Mouse (Mus musculus): ENCODE data around the gene Ager. TPM values are rescaled to one million over a fixed set of nuclear protein-coding genes. Genes with fewer than 3 reads are reported as not detected.
A peak's percentile ranks its signal among the peaks of the same experiment; 100 is the strongest.

Ager gene
- polyA plus RNA-seq, 1 experiment from 2014 or later: 2.3 TPM

GRCm38 (mm10) chr17:34604511-34605237, 7.0 kb downstream of the Ager start:
- 21% methylated on average over 24 of the region's 24 CpGs for WGBS
- Histone ChIP-seq H3K4me1 (ENCODE audit: control insufficient read depth, insufficient read depth, low read length) (peaks cover 17% of the 10 kb centered on the region), H3K27ac (replicated peaks; ENCODE audit: low read depth, low read length) (peak overlapping the region; percentile 89), H3K4me3 (ENCODE audit: low read depth, low read length) (peak overlapping the region; percentile 74), H3K27me3 (replicated peaks; ENCODE audit: control insufficient read depth, insufficient read depth, low read length) (no peaks in the 10 kb centered on the region), H3K4me2 (ENCODE audit: low read depth, low read length) (peak overlapping the region; percentile 90), H3K9me3 (ENCODE audit: control insufficient read depth, low read length) (no peaks in the 10 kb centered on the region), H3K36me3 (ENCODE audit: control insufficient read depth, insufficient read depth, low read length) (peaks cover 21% of the 10 kb centered on the region), H3K9ac (ENCODE audit: low read depth, low read length) (peak overlapping the region; percentile 91)
- no peak for ATAC-seq (ENCODE audit: low read depth)
- DNase-seq (ENCODE audit: low spot score): no peak

GRCm38 (mm10) chr17:34605609-34606008, 7.9 kb downstream of the Ager start:
- peak overlapping the region; percentile 89 for H3K27ac ChIP-seq (replicated peaks; ENCODE audit: low read depth, low read length)
- WGBS: 0% methylated on average over 6 of the region's 30 CpGs
- H3K27me3 ChIP-seq (replicated peaks; ENCODE audit: control insufficient read depth, insufficient read depth, low read length): no peaks in the 10 kb centered on the region
- ATAC-seq (ENCODE audit: low read depth): peak; percentile 48
- peak overlapping the region; percentile 74 for H3K4me3 ChIP-seq (ENCODE audit: low read depth, low read length)
- H3K9me3 ChIP-seq (ENCODE audit: control insufficient read depth, low read length): no peaks in the 10 kb centered on the region
- peaks cover 17% of the 10 kb centered on the region for H3K4me1 ChIP-seq (ENCODE audit: control insufficient read depth, insufficient read depth, low read length)
- peak; percentile 97 for DNase-seq (ENCODE audit: low spot score)
- peak overlapping the region; percentile 90 for H3K4me2 ChIP-seq (ENCODE audit: low read depth, low read length)
- peak overlapping the region; percentile 91 for H3K9ac ChIP-seq (ENCODE audit: low read depth, low read length)
- peaks cover 14% of the 10 kb centered on the region for H3K36me3 ChIP-seq (ENCODE audit: control insufficient read depth, insufficient read depth, low read length)

- Histone ChIP-seq H3K4me2 (ENCODE audit: low read depth, low read length) (peak overlapping the region; percentile 90), H3K36me3 (ENCODE audit: control insufficient read depth, insufficient read depth, low read length) (peaks cover 14% of the 10 kb centered on the region), H3K27me3 (replicated peaks; ENCODE audit: control insufficient read depth, insufficient read depth, low read length) (no peaks in the 10 kb centered on the region), H3K4me1 (ENCODE audit: control insufficient read depth, insufficient read depth, low read length) (peaks cover 17% of the 10 kb centered on the region), H3K27ac (replicated peaks; ENCODE audit: low read depth, low read length) (peak overlapping the region; percentile 82), H3K4me3 (ENCODE audit: low read depth, low read length) (peak overlapping the region; percentile 74), H3K9me3 (ENCODE audit: control insufficient read depth, low read length) (no peaks in the 10 kb centered on the region), H3K9ac (ENCODE audit: low read depth, low read length) (peak overlapping the region; percentile 91)
- ATAC-seq (ENCODE audit: low read depth) (no peak), DNase-seq (ENCODE audit: low spot score) (no peak)
- 14% methylated on average over 29 of the region's 32 CpGs for WGBS
Measured at GRCm38 (mm10) chr17:34606186-34607039, 8.8 kb downstream of the Ager start.

- no peak for ATAC-seq (ENCODE audit: low read depth)
- DNase-seq (ENCODE audit: low spot score): no peak
- no peaks in the 10 kb centered on the region for H3K9me3 ChIP-seq (ENCODE audit: control insufficient read depth, low read length)
- H3K36me3 ChIP-seq (ENCODE audit: control insufficient read depth, insufficient read depth, low read length): peaks cover 24% of the 10 kb centered on the region
- H3K27ac ChIP-seq (replicated peaks; ENCODE audit: low read depth, low read length): no peak overlapping the region
- H3K9ac ChIP-seq (ENCODE audit: low read depth, low read length): no peak overlapping the region
- H3K4me2 ChIP-seq (ENCODE audit: low read depth, low read length): no peak overlapping the region
- H3K4me3 ChIP-seq (ENCODE audit: low read depth, low read length): no peak overlapping the region
- no peaks in the 10 kb centered on the region for H3K27me3 ChIP-seq (replicated peaks; ENCODE audit: control insufficient read depth, insufficient read depth, low read length)
- peaks cover 9% of the 10 kb centered on the region for H3K4me1 ChIP-seq (ENCODE audit: control insufficient read depth, insufficient read depth, low read length)
- WGBS: 79% methylated on average over 7 of the region's 7 CpGs
Measured at GRCm38 (mm10) chr17:34607997-34608396, 10.3 kb downstream of the Ager start.

GRCm38 (mm10) chr17:34611050-34611449, 13.4 kb downstream of the Ager start:
- no peaks in the 10 kb centered on the region for H3K9me3 ChIP-seq (ENCODE audit: control insufficient read depth, low read length)
- no peak overlapping the region for H3K9ac ChIP-seq (ENCODE audit: low read depth, low read length)
- peaks cover 47% of the 10 kb centered on the region for H3K36me3 ChIP-seq (ENCODE audit: control insufficient read depth, insufficient read depth, low read length)
- no peaks in the 10 kb centered on the region for H3K4me1 ChIP-seq (ENCODE audit: control insufficient read depth, insufficient read depth, low read length)
- no peak for ATAC-seq (ENCODE audit: low read depth)
- H3K4me3 ChIP-seq (ENCODE audit: low read depth, low read length): no peak overlapping the region
- DNase-seq (ENCODE audit: low spot score): no peak
- 89% methylated on average over 8 of the region's 8 CpGs for WGBS
- no peak overlapping the region for H3K27ac ChIP-seq (replicated peaks; ENCODE audit: low read depth, low read length)
- no peak overlapping the region for H3K4me2 ChIP-seq (ENCODE audit: low read depth, low read length)
- no peaks in the 10 kb centered on the region for H3K27me3 ChIP-seq (replicated peaks; ENCODE audit: control insufficient read depth, insufficient read depth, low read length)

- H3K4me2 ChIP-seq (ENCODE audit: low read depth, low read length): no peak overlapping the region
- DNase-seq (ENCODE audit: low spot score) (no peak), ATAC-seq (ENCODE audit: low read depth) (no peak)
- no peak overlapping the region for H3K27ac ChIP-seq (replicated peaks; ENCODE audit: low read depth, low read length)
- no peaks in the 10 kb centered on the region for H3K9me3 ChIP-seq (ENCODE audit: control insufficient read depth, low read length)
- H3K4me1 ChIP-seq (ENCODE audit: control insufficient read depth, insufficient read depth, low read length): no peaks in the 10 kb centered on the region
- H3K9ac ChIP-seq (ENCODE audit: low read depth, low read length): no peak overlapping the region
- H3K36me3 ChIP-seq (ENCODE audit: control insufficient read depth, insufficient read depth, low read length): peaks cover 63% of the 10 kb centered on the region
- 91% methylated on average over 10 of the region's 11 CpGs for WGBS
- H3K4me3 ChIP-seq (ENCODE audit: low read depth, low read length): no peak overlapping the region
- no peaks in the 10 kb centered on the region for H3K27me3 ChIP-seq (replicated peaks; ENCODE audit: control insufficient read depth, insufficient read depth, low read length)
Measured at GRCm38 (mm10) chr17:34613054-34613645, 15.5 kb downstream of the Ager start.

GRCm38 (mm10) chr17:34613830-34614229, 16.2 kb downstream of the Ager start:
- Histone ChIP-seq H3K27ac (replicated peaks; ENCODE audit: low read depth, low read length) (no peak overlapping the region), H3K9ac (ENCODE audit: low read depth, low read length) (no peak overlapping the region), H3K4me3 (ENCODE audit: low read depth, low read length) (no peak overlapping the region), H3K27me3 (replicated peaks; ENCODE audit: control insufficient read depth, insufficient read depth, low read length) (no peaks in the 10 kb centered on the region), H3K36me3 (ENCODE audit: control insufficient read depth, insufficient read depth, low read length) (peaks cover 63% of the 10 kb centered on the region), H3K9me3 (ENCODE audit: control insufficient read depth, low read length) (no peaks in the 10 kb centered on the region), H3K4me2 (ENCODE audit: low read depth, low read length) (no peak overlapping the region), H3K4me1 (ENCODE audit: control insufficient read depth, insufficient read depth, low read length) (no peaks in the 10 kb centered on the region)
- ATAC-seq (ENCODE audit: low read depth): no peak
- WGBS: 82% methylated on average over 10 of the region's 10 CpGs
- DNase-seq (ENCODE audit: low spot score): no peak

GRCm38 (mm10) chr17:34615871-34616270, 18.2 kb downstream of the Ager start, which contains the start of gene Egfl8:
TSS of gene Egfl8 (minus strand) at chr17:34615971.
- Histone ChIP-seq H3K4me1 (ENCODE audit: control insufficient read depth, insufficient read depth, low read length) (no peaks in the 10 kb centered on the region), H3K9me3 (ENCODE audit: control insufficient read depth, low read length) (no peaks in the 10 kb centered on the region), H3K36me3 (ENCODE audit: control insufficient read depth, insufficient read depth, low read length) (peaks cover 73% of the 10 kb centered on the region), H3K4me3 (ENCODE audit: low read depth, low read length) (no peak within 1 kb of the TSS), H3K27me3 (replicated peaks; ENCODE audit: control insufficient read depth, insufficient read depth, low read length) (no peaks in the 10 kb centered on the region), H3K4me2 (ENCODE audit: low read depth, low read length) (no peak within 1 kb of the TSS), H3K9ac (ENCODE audit: low read depth, low read length) (no peak within 1 kb of the TSS), H3K27ac (replicated peaks; ENCODE audit: low read depth, low read length) (no peak within 1 kb of the TSS)
- 60% methylated on average over 6 of the region's 6 CpGs for WGBS
- no peak; the same call in 1 of the 2 replicates for ATAC-seq (ENCODE audit: low read depth)
- no peak for DNase-seq (ENCODE audit: low spot score)
